Mouse (Mus musculus) CH12.LX (cell line): ENCODE measurements at regions not wholly inside any gene's neighbourhood (a gene's known extent, or its start where the extent isn't known, plus 50 kb on each side); places are given as distances from the start of the nearest gene placed in this dataset.

Experiments used
- DNase-seq: peaks from one replicate; pipeline ENCODE4 v3.0.0-alpha.2; 2013; ENCODE audit errors: extremely low read depth
- H3K27ac ChIP-seq: 2 replicates; pipeline ENCODE4 v1.5.1; 2012; ENCODE audit warnings: low read depth, mild to moderate bottlenecking, control low read depth, moderate library complexity; ENCODE audit not compliant: insufficient read depth
- H3K27me3 ChIP-seq: replicated peaks from 2 replicates; pipeline ENCODE3; 2012; ENCODE audit warnings: inconsistent platforms
- H3K36me3 ChIP-seq, 2 experiments: replicated peaks in 1 of 2; 2 replicates each; pipeline versions ENCODE3 to v1.6.1; 2012; ENCODE audit warnings: inconsistent platforms in 1 of 2, low read length in 1 of 2, mild to moderate bottlenecking in 1 of 2, mixed read lengths in 1 of 2, moderate library complexity in 1 of 2; ENCODE audit not compliant: control insufficient read depth in 1 of 2, insufficient read depth in 1 of 2
- H3K4me1 ChIP-seq, 2 experiments: 2 replicates each; pipeline ENCODE4 v1.6.1; 2012; ENCODE audit warnings: inconsistent platforms in 1 of 2, moderate library complexity in 1 of 2; ENCODE audit not compliant: insufficient read depth in 2 of 2, control insufficient read depth in 1 of 2
- H3K4me2 ChIP-seq: 2 replicates; pipeline ENCODE4 v1.6.1; 2012; ENCODE audit warnings: low read depth, mild to moderate bottlenecking, control low read depth; ENCODE audit not compliant: poor library complexity, insufficient read depth, severe bottlenecking
- H3K4me3 ChIP-seq, 3 experiments: fragments of 150-350 bp in 1 of 3; sonication (generic) in 1 of 3; replicated peaks in 1 of 3; 2 replicates each; pipeline versions ENCODE3 to v1.5.1; 2011 to 2012; ENCODE audit warnings: low read depth in 2 of 3, low read length in 2 of 3, mild to moderate bottlenecking in 2 of 3, moderate library complexity in 2 of 3, control low read depth in 1 of 3, improper control_type of control experiment in 1 of 3, inconsistent platforms in 1 of 3, mixed read lengths in 1 of 3; ENCODE audit not compliant: poor library complexity in 1 of 3
- H3K79me2 ChIP-seq: replicated peaks from 2 replicates; pipeline ENCODE4 v1.6.1; 2012; ENCODE audit warnings: mild to moderate bottlenecking, moderate library complexity; ENCODE audit not compliant: control insufficient read depth, poor library complexity, insufficient read depth, severe bottlenecking; ENCODE audit errors: extremely low read depth
- H3K9ac ChIP-seq: 2 replicates; pipeline ENCODE4 v1.6.1; 2012; ENCODE audit warnings: low read depth, mild to moderate bottlenecking, control low read depth, moderate library complexity; ENCODE audit not compliant: insufficient read depth
- H3K9me3 ChIP-seq: replicated peaks from 2 replicates; pipeline ENCODE3; 2012; ENCODE audit warnings: low read length, inconsistent platforms, mixed read lengths
- CHD2 ChIP-seq: IDR thresholded peaks from 2 replicates; pipeline ENCODE4 v1.6.1; 2011; ENCODE audit warnings: low read length, improper control_type of control experiment
- CTCF ChIP-seq, 2 experiments: IDR thresholded peaks in 1 of 2; conservative IDR thresholded peaks in 1 of 2; 2 replicates each; pipeline ENCODE4 v1.5.1; 2011 to 2012; ENCODE audit warnings: low read depth in 2 of 2, low read length in 2 of 2, improper control_type of control experiment in 1 of 2, inconsistent platforms in 1 of 2, mild to moderate bottlenecking in 1 of 2, moderate library complexity in 1 of 2
- E2F4 ChIP-seq: IDR thresholded peaks from 2 replicates; pipeline ENCODE4 v1.6.1; 2011; ENCODE audit warnings: low read depth, low read length, improper control_type of control experiment; ENCODE audit not compliant: insufficient replicate concordance
- ELF1 ChIP-seq: IDR thresholded peaks from 2 replicates; pipeline ENCODE4 v1.6.1; 2014; ENCODE audit warnings: low read depth, mild to moderate bottlenecking, inconsistent platforms, low read length, improper control_type of control experiment
- ETS1 ChIP-seq: conservative IDR thresholded peaks from 2 replicates; pipeline ENCODE4 v1.6.1; 2012; ENCODE audit warnings: low read depth, mild to moderate bottlenecking, inconsistent platforms, low read length, improper control_type of control experiment, moderate library complexity
- GABPA ChIP-seq: IDR thresholded peaks from 2 replicates; pipeline ENCODE4 v1.6.1; 2012; ENCODE audit warnings: low read depth, low read length, improper control_type of control experiment, inconsistent platforms; ENCODE audit not compliant: insufficient replicate concordance
- MAFK ChIP-seq: IDR thresholded peaks from 2 replicates; pipeline ENCODE4 v1.6.1; 2011; ENCODE audit warnings: low read length, improper control_type of control experiment; ENCODE audit not compliant: insufficient replicate concordance
- MAX ChIP-seq: IDR thresholded peaks from 2 replicates; pipeline ENCODE4 v1.6.1; 2011; ENCODE audit warnings: low read length, improper control_type of control experiment
- MAZ ChIP-seq: IDR thresholded peaks from 2 replicates; pipeline ENCODE4 v1.6.1; 2012; ENCODE audit warnings: low read depth, mild to moderate bottlenecking, inconsistent platforms, low read length, improper control_type of control experiment, moderate library complexity
- MEF2A ChIP-seq: IDR thresholded peaks from 2 replicates; pipeline ENCODE4 v1.6.1; 2014; ENCODE audit warnings: low read depth, mild to moderate bottlenecking, inconsistent platforms, low read length, improper control_type of control experiment, borderline replicate concordance
- MXI1 ChIP-seq: IDR thresholded peaks from 2 replicates; pipeline ENCODE4 v1.6.1; 2011; ENCODE audit warnings: mild to moderate bottlenecking, low read depth, low read length, improper control_type of control experiment
- NELFE ChIP-seq: IDR thresholded peaks from 2 replicates; pipeline ENCODE4 v1.6.1; 2011; ENCODE audit warnings: low read depth, low read length, improper control_type of control experiment
- POLR2A ChIP-seq: IDR thresholded peaks from 2 replicates; pipeline ENCODE4 v1.6.1; 2011; ENCODE audit warnings: low read depth, mild to moderate bottlenecking, improper control_type of control experiment, low read length
- SMC3 ChIP-seq: IDR thresholded peaks from 2 replicates; pipeline ENCODE4 v1.6.1; 2011; ENCODE audit warnings: low read depth, low read length, improper control_type of control experiment
- UBTF ChIP-seq: IDR thresholded peaks from 2 replicates; pipeline ENCODE4 v1.6.1; 2012; ENCODE audit warnings: low read depth, mild to moderate bottlenecking, inconsistent platforms, low read length, improper control_type of control experiment, moderate library complexity
- ZNF384 ChIP-seq: IDR thresholded peaks from 2 replicates; pipeline ENCODE4 v1.6.1; 2012; ENCODE audit warnings: low read depth, low read length, improper control_type of control experiment, inconsistent platforms
- dilution Hi-C: fragments of 300-500 bp; cut with MboI; formaldehyde crosslinking; loops from 2 replicates; pipeline ENCODE4 v1.14.3; 2020; ENCODE audit warnings: low sequenced_read_pairs; ENCODE audit not compliant: extremely low pct_unique_long_range_greater_than_20kb, extremely low pct_ligation_motif_present
- in situ Hi-C: fragments of 300-500 bp; cut with MboI; formaldehyde crosslinking; loops from 3 replicates; pipeline ENCODE4 v1.14.3; 2019; ENCODE audit warnings: low sequenced_read_pairs, low pct_ligation_motif_present, low pct_unique_long_range_greater_than_20kb, mixed read lengths

- Histone ChIP-seq H3K9me3 (peaks cover 38% of the 10 kb centered on the region), H3K27ac (no peak overlapping the region), H3K79me2 (no peaks in the 10 kb centered on the region), H3K27me3 (no peaks in the 10 kb centered on the region), H3K4me2 (no peak overlapping the region), H3K4me1 (no peaks in the 10 kb centered on the region), H3K4me3 (no peak overlapping the region), H3K36me3 (no peaks in the 10 kb centered on the region), H3K9ac (no peak overlapping the region)
- dilution Hi-C loops (no loop called here), in situ Hi-C loops (no loop called here)
- DNase-seq, result no peak
- no peak for TF ChIP-seq CHD2
- no peak for TF ChIP-seq ETS1
Observed at GRCm38 (mm10) chr16:73772454-73772853, 639.2 kb downstream of the Robo2 start.

GRCm38 (mm10) chr16:73770440-73770856 lies 641.2 kb downstream of the Robo2 start:
- DNase-seq, result no peak
- in situ Hi-C loops (no loop called here), dilution Hi-C loops (no loop called here)
- no peak overlapping the region for H3K4me2 ChIP-seq
- H3K9ac ChIP-seq, result no peak overlapping the region
- H3K27ac ChIP-seq, result no peak overlapping the region
- no peak overlapping the region for H3K4me3 ChIP-seq
- peaks cover 39% of the 10 kb centered on the region for H3K9me3 ChIP-seq
- no peaks in the 10 kb centered on the region for H3K4me1 ChIP-seq
- no peaks in the 10 kb centered on the region for H3K36me3 ChIP-seq
- no peaks in the 10 kb centered on the region for H3K79me2 ChIP-seq
- TF ChIP-seq SMC3 (no peak), POLR2A (no peak), CTCF (conservative IDR thresholded peaks at IDR 0.05 in 1 of 2, IDR thresholded peaks at IDR 0.05 in 1 of 2; ENCODE audit: low read depth in 2 of 2, low read length in 2 of 2) (no peak), ELF1 (no peak), MAFK (peak; percentile 14; the same call in 1 of the 2 replicates), MAX (no peak)
- no peaks in the 10 kb centered on the region for H3K27me3 ChIP-seq

GRCm38 (mm10) chr16:73769729-73770128 lies 641.9 kb downstream of the Robo2 start:
- no peaks in the 10 kb centered on the region for H3K27me3 ChIP-seq
- no peaks in the 10 kb centered on the region for H3K4me1 ChIP-seq
- H3K4me3 ChIP-seq, result no peak overlapping the region
- H3K27ac ChIP-seq, result no peak overlapping the region
- dilution Hi-C loops (no loop called here), in situ Hi-C loops (no loop called here)
- DNase-seq, result no peak
- TF ChIP-seq MAZ, result no peak
- no peak for TF ChIP-seq NELFE
- no peak for TF ChIP-seq UBTF
- no peak for TF ChIP-seq MXI1
- no peak for TF ChIP-seq MEF2A
- TF ChIP-seq ZNF384, result no peak
- no peak for TF ChIP-seq GABPA
- TF ChIP-seq E2F4, result no peak
- no peak for TF ChIP-seq ELF1
- no peaks in the 10 kb centered on the region for H3K36me3 ChIP-seq
- peaks cover 39% of the 10 kb centered on the region for H3K9me3 ChIP-seq
- no peak overlapping the region for H3K4me2 ChIP-seq
- H3K9ac ChIP-seq, result no peak overlapping the region
- no peaks in the 10 kb centered on the region for H3K79me2 ChIP-seq
